Mouse (Mus musculus) lung, embryonic 14.5 days (tissue): ENCODE measurements around the gene Btbd10. TPM values are rescaled to one million over a fixed set of nuclear protein-coding genes. Genes with fewer than 3 reads are reported as not detected.

ENCODE experiments used
- ATAC-seq: fragments of 200-750 bp; cut with Nextera tagmentation; 2 replicates; pipeline ENCODE4 v1.8.0; 2017; ENCODE audit warnings: mild to moderate bottlenecking, moderate TSS enrichment, moderate library complexity; ENCODE audit not compliant: insufficient read depth
- DNase-seq: peaks from one replicate; pipeline ENCODE4 v3.0.0-alpha.2; 2015
- H3K27ac ChIP-seq: fragments of 300-500 bp; sonication (generic); 2 replicates; pipeline ENCODE4 v1.5.1; 2014; ENCODE audit warnings: low read depth, mild to moderate bottlenecking, moderate library complexity
- H3K27me3 ChIP-seq: fragments of 300-500 bp; sonication (generic); 2 replicates; pipeline ENCODE4 v1.6.1; 2014; ENCODE audit warnings: low read length, control low read depth; ENCODE audit not compliant: insufficient read depth
- H3K36me3 ChIP-seq: fragments of 300-500 bp; sonication (generic); 2 replicates; pipeline ENCODE4 v1.6.1; 2014; ENCODE audit warnings: control low read depth; ENCODE audit not compliant: insufficient read depth
- H3K4me1 ChIP-seq: fragments of 300-500 bp; sonication (generic); 2 replicates; pipeline ENCODE4 v1.6.1; 2014; ENCODE audit warnings: antibody characterized with exemption, control low read depth; ENCODE audit not compliant: insufficient read depth
- H3K4me2 ChIP-seq: fragments of 300-500 bp; sonication (generic); 2 replicates; pipeline ENCODE4 v1.6.1; 2014; ENCODE audit warnings: mild to moderate bottlenecking
- H3K4me3 ChIP-seq: fragments of 300-500 bp; sonication (generic); 2 replicates; pipeline ENCODE4 v1.5.1; 2014; ENCODE audit warnings: low read depth, low read length
- H3K9ac ChIP-seq: fragments of 300-500 bp; sonication (generic); 2 replicates; pipeline ENCODE4 v1.6.1; 2014
- H3K9me3 ChIP-seq: fragments of 300-500 bp; sonication (generic); 2 replicates; pipeline ENCODE4 v1.6.1; 2016; ENCODE audit warnings: low read depth, low read length, control low read depth
- CTCF ChIP-seq: IDR thresholded peaks from 2 replicates; pipeline ENCODE4 v1.5.1; 2016; ENCODE audit warnings: antibody characterized with exemption, low read depth
- WGBS: fragments of 180-500 bp; shearing (Covaris S2); extraction: QIAGEN DNeasy Blood & Tissue Kit; methylation state at CpG from one replicate; pipeline ENCODE4 v1.1.7; 2014; 5-methylcytosine and 5-hydroxymethylcytosine counted together
- polyA plus RNA-seq: library from polyadenylated mRNA; unstranded; fragments of >200 nt; fragmentation: Nextera tagmentation; extraction: Ambion mirVana; gene quantifications from 2 replicates; pipeline ENCODE4 v1.2.1, GENCODE M21; 2014

The Btbd10 gene
- polyA plus RNA-seq, 1 experiment from 2014 or later = 21.8 TPM

- DNase-seq = no peak
Observed at GRCm38 (mm10) chr7:113347271-113347670, 21.9 kb downstream of the Btbd10 start.

GRCm38 (mm10) chr7:113335250-113335649 lies 33.9 kb downstream of the Btbd10 start:
- no peak for TF ChIP-seq CTCF
- 78% methylated on average over 8 of the region's 8 CpGs for WGBS
- Histone ChIP-seq H3K9ac (no peak overlapping the region), H3K36me3 (no peaks in the 10 kb centered on the region), H3K4me3 (no peak overlapping the region), H3K4me1 (no peaks in the 10 kb centered on the region), H3K27me3 (no peaks in the 10 kb centered on the region), H3K4me2 (no peak overlapping the region), H3K27ac (no peak overlapping the region), H3K9me3 (no peaks in the 10 kb centered on the region)
- no peak for ATAC-seq
- DNase-seq = no peak

More at GRCm38 (mm10) chr7:113347271-113347670, 21.9 kb downstream of the Btbd10 start:
- no peaks in the 10 kb centered on the region for H3K36me3 ChIP-seq
- no peak overlapping the region for H3K4me2 ChIP-seq
- no peaks in the 10 kb centered on the region for H3K27me3 ChIP-seq
- H3K9ac ChIP-seq = no peak overlapping the region
- ATAC-seq = no peak
- 31% methylated on average over 4 of the region's 4 CpGs for WGBS
- H3K4me3 ChIP-seq = no peak overlapping the region
- H3K27ac ChIP-seq = no peak overlapping the region
- H3K4me1 ChIP-seq = no peaks in the 10 kb centered on the region
- no peaks in the 10 kb centered on the region for H3K9me3 ChIP-seq
- no peak for TF ChIP-seq CTCF

GRCm38 (mm10) chr7:113334036-113334435 lies 35.2 kb downstream of the Btbd10 start:
- Histone ChIP-seq H3K27me3 (no peaks in the 10 kb centered on the region), H3K27ac (no peak overlapping the region), H3K9ac (no peak overlapping the region), H3K9me3 (no peaks in the 10 kb centered on the region), H3K4me3 (no peak overlapping the region), H3K4me2 (no peak overlapping the region), H3K4me1 (no peaks in the 10 kb centered on the region), H3K36me3 (no peaks in the 10 kb centered on the region)
- ATAC-seq = no peak
- TF ChIP-seq CTCF = no peak
- DNase-seq = no peak

- H3K4me1 ChIP-seq = no peaks in the 10 kb centered on the region
- no peak overlapping the region for H3K4me3 ChIP-seq
- no peaks in the 10 kb centered on the region for H3K27me3 ChIP-seq
- ATAC-seq (no peak), DNase-seq (no peak)
- no peak overlapping the region for H3K27ac ChIP-seq
- H3K36me3 ChIP-seq = 0 out of 2 replicates have a peak, but pooled peaks cover 3% of the 10 kb centered on the region
- no peaks in the 10 kb centered on the region for H3K9me3 ChIP-seq
- no peak overlapping the region for H3K9ac ChIP-seq
- 30% methylated on average over 1 of the region's 1 CpGs for WGBS
- H3K4me2 ChIP-seq = no peak overlapping the region
- TF ChIP-seq CTCF = no peak
Observed at GRCm38 (mm10) chr7:113320128-113320527, 49.1 kb downstream of the Btbd10 start.

GRCm38 (mm10) chr7:113311784-113312183 lies 57.4 kb downstream of the Btbd10 start:
- Histone ChIP-seq H3K4me2 (no peak overlapping the region), H3K36me3 (0 out of 2 replicates have a peak, but pooled peaks cover 3% of the 10 kb centered on the region), H3K9ac (no peak overlapping the region), H3K4me3 (no peak overlapping the region), H3K27me3 (no peaks in the 10 kb centered on the region), H3K9me3 (no peaks in the 10 kb centered on the region), H3K4me1 (no peaks in the 10 kb centered on the region), H3K27ac (no peak overlapping the region)
- DNase-seq (peak; percentile 86), ATAC-seq (no peak)
- WGBS = 16% methylated on average over 2 of the region's 2 CpGs
- peak; percentile 76 for TF ChIP-seq CTCF

- no peak for DNase-seq
- Histone ChIP-seq H3K36me3 (0 out of 2 replicates have a peak, but pooled peaks cover 11% of the 10 kb centered on the region), H3K4me1 (no peaks in the 10 kb centered on the region), H3K9me3 (no peaks in the 10 kb centered on the region), H3K9ac (no peak overlapping the region), H3K4me3 (no peak overlapping the region), H3K27ac (no peak overlapping the region), H3K4me2 (no peak overlapping the region), H3K27me3 (no peaks in the 10 kb centered on the region)
- WGBS = 78% methylated on average over 3 of the region's 3 CpGs
- no peak for ATAC-seq
- no peak for TF ChIP-seq CTCF
Observed at GRCm38 (mm10) chr7:113310136-113310535, 59.1 kb downstream of the Btbd10 start.

GRCm38 (mm10) chr7:113297813-113298212 lies 71.4 kb downstream of the Btbd10 start:
- Histone ChIP-seq H3K4me3 (no peak overlapping the region), H3K27me3 (no peaks in the 10 kb centered on the region), H3K36me3 (no peaks in the 10 kb centered on the region), H3K27ac (no peak overlapping the region), H3K9me3 (no peaks in the 10 kb centered on the region), H3K4me1 (no peaks in the 10 kb centered on the region; the same call in 1 of the 2 replicates), H3K9ac (no peak overlapping the region), H3K4me2 (no peak overlapping the region)
- no peak for DNase-seq
- TF ChIP-seq CTCF = no peak
- 79% methylated on average over 4 of the region's 4 CpGs for WGBS
- no peak for ATAC-seq
